Mouse (Mus musculus): ENCODE results near the gene Aco2.

DNA sequence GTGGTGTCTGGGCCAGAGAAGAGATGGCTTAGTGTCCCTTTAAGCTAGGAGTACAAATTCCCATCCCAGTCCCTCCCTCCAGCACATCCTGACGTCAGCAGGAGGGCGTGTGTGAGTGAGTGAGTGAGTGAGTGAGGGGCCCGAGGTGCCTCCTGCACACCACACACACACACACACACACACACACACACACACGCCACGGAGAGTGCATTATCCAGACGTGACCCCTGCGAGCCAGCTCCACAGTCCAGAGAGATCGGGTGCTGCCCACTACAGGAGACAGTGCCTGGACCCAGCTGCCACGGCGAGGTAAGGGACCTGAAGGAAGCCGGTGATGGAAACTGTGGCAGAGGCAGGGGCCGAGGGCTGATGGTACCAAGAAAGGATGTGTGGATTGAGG lies 64.6 kb downstream of the Aco2 start, which contains the start of gene Csdc2:
- TF ChIP-seq POLR2A (IDR thresholded peaks at IDR 0.05; ENCODE audit: extremely low read depth, insufficient read depth, low read length) (no peak), CTCF (IDR thresholded peaks at IDR 0.05; ENCODE audit: low read depth, low read length) (peak; percentile 6; the same call in 1 of the 2 replicates)
